Mouse (Mus musculus) ES-E14 (cell line): ENCODE measurements at regions not wholly inside any gene's neighbourhood (a gene's known extent, or its start where the extent isn't known, plus 50 kb on each side); places are given as distances from the start of the nearest gene placed in this dataset.

ENCODE experiments used
- CHD2 ChIP-seq: IDR thresholded peaks from 2 replicates; pipeline ENCODE4 v1.6.1; 2014; ENCODE audit warnings: mild to moderate bottlenecking, low read depth, low read length, inconsistent platforms
- HCFC1 ChIP-seq: IDR thresholded peaks from 2 replicates; pipeline ENCODE4 v1.6.1; 2012; ENCODE audit warnings: low read length, inconsistent platforms, borderline replicate concordance; ENCODE audit not compliant: insufficient read depth
- MAFK ChIP-seq: IDR thresholded peaks from 2 replicates; pipeline ENCODE4 v1.6.1; 2014; ENCODE audit warnings: mild to moderate bottlenecking, low read depth, low read length, inconsistent platforms; ENCODE audit not compliant: insufficient read depth
- ZC3H11A ChIP-seq: IDR thresholded peaks from 2 replicates; pipeline ENCODE4 v1.6.1; 2012; ENCODE audit warnings: low read depth, mild to moderate bottlenecking, inconsistent platforms, low read length, borderline replicate concordance
- ZNF384 ChIP-seq: IDR thresholded peaks from 2 replicates; pipeline ENCODE4 v1.6.1; 2012; ENCODE audit warnings: low read depth, low read length, inconsistent platforms

DNA sequence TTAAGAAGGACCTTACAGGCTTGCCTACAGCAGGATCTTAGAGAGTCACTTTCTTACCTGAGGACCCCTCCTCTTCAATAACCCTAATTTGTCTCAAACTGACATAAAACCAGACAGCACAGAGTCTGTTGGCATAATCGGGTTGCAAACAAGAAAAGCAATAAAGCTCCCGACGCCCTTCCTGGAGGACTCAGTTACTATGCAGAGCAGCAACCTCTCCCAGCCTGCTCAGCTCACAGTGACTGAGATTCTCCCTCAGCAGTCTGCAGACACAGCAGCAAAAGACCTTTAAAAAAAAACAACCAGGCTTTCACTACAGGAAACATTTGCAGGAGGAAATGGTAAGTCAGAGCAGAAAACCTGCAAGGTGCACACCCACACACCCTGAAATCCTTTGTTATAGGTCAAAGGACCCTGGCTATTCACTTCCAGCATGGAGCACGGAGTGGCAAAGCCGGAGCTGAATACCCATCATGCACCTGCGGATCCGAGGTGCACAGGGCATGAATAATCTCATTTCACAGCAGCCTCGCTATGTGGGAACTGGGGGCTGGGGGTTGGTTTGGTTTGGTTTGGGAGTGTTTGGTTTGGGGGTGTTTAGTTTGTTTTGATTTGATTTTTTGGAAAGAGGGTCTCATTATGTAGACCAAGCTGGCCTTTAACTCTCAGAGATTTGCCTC is 97.6 kb downstream of the Tbx19 start:
- TF ChIP-seq ZC3H11A (no peak), MAFK (no peak), HCFC1 (no peak), CHD2 (no peak), ZNF384 (no peak)
